Mouse (Mus musculus) spleen, adult 18-20 months (tissue): Measurements from ENCODE around the gene Car9.
"Not testable (repeated sequence)": the region's sequence is repeated elsewhere in the genome, so short reads cannot be mapped to it uniquely, and the experiment has no call there.

Experiments used
- DNase-seq, 2 experiments: peaks; one replicate each; pipeline ENCODE4 v3.0.0; 2022; ENCODE audit warnings: mixed read lengths in 2 of 2

The Car9 gene

DNA sequence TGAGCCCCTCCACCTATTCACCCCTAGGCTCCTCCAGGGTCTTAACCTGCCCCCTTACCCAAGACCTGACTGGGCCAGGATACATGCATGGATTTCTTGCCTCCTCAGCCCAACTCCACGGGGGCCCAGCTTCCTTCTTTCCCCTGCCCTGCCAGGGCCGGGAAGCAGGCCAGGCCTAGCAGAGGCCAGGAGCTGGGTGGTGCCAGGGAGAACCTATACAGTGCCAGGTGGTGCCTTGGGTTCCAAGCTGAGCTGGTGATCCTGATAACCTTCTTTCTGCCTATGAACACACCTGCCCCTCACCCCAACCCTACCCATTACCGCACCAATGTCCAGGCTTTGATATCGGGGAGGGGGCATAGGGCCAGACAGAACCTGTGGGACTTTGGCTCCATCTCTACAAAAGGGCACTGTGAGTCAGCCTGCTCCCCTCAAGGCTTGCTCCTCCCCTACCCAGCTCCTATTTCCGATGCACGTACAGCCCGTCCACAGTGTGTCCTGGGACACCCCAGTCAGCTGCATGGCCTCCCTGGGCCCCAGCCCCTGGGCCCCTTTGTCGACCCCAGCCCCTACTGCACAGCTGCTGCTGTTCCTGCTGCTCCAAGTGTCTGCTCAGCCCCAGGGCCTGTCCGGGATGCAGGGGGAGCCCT lies at the start of gene Car9:
Gene Car9 (plus strand): TSS at position 431 of the 650 bp plus-strand sequence.
- no peak for DNase-seq

DNA sequence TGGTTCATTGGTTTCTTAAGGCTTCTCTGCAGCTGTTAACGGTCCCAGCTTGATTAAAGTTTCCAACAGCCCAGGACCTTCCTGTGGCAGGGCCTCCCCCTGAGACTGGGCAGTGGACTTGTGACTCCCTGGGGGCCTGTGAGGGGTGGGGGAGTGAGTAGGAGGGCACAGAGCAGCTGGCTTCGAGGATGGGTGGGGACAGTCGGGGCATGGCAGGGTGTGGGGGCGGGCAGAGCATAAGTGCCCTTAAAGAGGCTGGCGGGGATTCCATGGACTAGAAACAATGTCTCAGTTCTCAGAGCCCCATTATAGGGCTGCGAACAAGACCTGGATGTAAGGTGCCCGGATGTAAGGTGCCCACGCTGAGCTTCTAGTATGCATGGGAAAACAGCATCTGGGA lies 49.6 kb upstream of the Car9 start:
- peak; percentile 66 to 72 for DNase-seq

DNA sequence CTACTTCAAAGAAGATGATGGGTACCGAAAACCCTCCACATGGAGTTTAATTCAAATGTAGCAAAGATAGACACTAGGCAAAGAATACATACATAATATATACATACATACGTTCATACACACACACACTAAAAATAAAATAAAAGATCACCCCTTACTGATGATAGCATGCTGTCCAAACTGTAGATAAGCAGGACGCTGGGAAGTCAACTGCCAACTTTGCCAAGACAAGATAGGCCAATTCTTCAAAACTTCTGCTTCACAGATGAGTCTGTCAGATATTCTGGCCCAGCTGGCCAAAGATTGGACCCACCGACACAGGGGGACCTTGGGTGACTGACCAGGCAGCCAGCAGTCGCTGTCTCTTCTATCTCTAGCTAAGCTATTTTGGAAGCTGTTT lies 43.7 kb upstream of the Car9 start:
- no peak for DNase-seq

DNA sequence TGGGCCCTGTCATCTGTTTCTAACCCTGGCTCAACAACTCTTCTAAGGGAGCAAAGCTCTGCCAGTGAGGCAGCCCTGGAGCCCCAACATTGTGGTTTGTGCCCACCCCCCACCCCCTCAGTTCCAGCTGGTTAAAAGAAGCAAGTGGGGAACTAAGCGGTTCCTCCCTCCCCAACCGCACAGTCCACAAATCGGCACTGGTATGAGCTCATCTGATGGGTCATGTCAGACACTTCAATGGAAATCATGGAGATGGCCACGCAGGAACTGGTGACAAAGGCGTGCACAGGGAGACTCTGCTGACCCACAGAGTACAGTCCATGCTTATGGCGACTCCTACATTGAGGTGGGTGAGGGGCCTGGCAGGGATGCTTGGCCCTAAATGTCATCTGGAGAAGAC lies 40.8 kb upstream of the Car9 start:
- DNase-seq, result no peak

DNA sequence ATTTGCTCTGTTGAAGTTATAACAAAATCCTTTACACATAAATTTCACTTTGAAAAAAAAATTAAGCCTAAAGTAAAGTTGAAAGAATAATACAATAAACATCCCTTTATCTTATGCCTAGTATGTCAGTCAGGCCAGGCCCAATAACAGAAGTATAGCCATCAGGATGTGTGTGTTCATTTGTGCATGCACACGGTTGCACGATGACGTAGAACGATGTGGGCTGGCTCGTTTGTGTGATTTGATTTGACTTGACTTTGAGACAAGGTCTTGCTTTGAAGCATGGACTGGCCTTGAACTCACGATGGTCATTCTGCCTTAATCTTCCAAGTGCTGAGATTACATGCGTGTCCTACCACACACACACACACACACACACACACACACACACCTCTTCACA lies 39.9 kb upstream of the Car9 start:
- no peak for DNase-seq

DNA sequence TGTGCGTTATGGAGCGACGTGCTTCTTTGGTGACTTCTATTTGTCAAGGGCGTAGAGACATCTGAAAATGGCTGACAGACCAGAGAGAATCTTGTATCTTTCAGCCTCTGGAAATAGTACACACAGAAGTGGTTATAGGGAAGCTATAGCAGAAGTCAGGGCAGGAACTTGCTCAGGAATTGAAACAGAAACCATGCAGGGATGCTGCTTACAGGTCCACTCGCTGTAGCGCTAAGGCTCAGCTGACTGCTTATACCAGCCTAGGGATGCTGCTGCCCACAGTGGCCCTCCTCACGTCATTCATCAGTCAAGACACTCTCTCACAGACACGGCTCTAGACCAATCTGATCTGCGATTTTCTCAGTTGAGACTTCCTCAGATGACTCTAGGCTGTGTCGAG lies 36.5 kb upstream of the Car9 start:
- no peak for DNase-seq

DNA sequence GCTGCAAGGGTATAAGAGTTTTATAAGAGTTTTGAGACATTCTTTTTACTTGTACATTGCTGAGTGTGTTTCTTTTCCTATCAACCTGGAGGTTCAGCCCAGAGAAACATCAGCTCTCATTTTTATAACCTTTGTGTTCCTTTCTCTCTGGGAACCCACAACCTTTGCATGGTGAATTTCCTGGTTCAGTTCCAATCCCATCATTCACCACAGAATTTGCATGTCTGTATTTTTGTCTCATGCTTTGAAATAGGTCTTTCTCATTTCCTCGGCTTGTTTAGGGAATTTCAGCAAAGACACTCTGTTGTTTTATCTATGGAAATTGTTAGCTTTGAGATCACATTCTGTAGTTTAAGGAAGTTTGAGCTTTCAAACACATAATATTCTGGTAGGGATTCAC lies 33.1 kb upstream of the Car9 start:
- DNase-seq, result no peak

DNA sequence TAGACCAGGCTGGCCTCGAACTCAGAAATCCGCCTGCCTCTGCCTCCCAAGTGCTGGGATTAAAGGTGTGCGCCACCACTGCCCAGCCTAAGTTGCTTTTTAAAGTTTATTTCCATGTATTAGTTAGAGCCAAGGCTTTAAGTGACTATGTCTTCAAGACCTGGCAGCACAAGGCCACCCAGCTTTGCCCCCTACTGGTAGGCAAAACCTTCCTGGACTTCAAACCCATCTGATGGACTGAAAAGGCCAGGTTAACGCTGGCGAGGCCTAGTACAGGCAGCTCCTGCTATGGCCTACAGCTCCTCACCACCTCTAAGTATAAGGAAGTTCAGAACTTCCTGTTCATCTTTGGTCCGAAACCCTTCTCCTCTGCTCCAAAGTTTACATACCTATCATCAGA lies 30.2 kb upstream of the Car9 start:
- DNase-seq, result peak; percentile 33 to 52

DNA sequence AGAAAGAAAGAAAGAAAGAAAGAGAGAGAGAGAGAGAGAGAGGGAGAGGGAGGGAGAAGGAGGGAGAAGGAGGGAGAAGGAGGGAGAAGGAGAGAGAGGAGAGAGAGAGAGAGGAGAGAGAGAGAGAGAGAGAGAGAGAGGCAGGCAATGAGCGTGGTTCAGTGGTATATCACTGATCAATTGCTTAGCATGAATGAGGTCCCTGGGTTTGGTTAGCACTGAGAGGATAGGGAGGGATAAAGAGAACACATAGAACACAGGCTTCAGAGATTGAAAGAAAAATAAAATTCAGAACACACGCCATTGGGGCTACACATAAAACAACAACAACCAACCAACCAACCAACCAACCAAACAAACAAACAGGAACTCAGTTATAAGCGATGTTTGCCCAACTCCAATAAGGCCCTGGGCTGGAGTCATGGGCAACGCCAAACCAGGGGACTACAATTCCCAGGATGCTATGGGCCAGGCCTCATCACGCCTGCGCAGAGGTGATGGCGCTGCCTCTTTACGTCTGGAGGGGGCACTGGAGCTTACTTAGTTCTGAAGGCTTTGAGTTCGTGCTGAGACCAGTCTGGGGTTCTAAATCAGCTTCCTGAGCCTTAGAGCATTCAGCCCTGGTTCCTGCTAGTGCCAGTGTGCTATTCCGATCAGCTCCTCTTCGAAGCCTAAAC lies 28.8 kb upstream of the Car9 start:
- peak; percentile 84 to 85 for DNase-seq

DNA sequence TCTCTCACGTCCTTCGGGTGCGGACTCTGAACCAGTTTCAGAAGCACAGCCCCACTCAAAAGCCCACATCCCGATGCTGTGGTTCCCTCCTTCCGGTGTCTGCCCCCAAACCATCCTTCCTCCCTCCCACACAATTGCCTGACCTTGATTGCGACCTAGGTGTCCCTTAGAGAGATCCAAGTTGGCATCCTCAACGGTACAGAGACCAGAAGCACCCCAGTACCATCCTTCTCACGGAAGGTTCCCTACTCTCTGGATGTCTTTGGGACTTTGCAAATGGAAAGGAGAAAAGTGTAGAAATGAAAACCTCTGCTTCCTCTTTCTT lies 28.3 kb upstream of the Car9 start:
- DNase-seq, result no peak

DNA sequence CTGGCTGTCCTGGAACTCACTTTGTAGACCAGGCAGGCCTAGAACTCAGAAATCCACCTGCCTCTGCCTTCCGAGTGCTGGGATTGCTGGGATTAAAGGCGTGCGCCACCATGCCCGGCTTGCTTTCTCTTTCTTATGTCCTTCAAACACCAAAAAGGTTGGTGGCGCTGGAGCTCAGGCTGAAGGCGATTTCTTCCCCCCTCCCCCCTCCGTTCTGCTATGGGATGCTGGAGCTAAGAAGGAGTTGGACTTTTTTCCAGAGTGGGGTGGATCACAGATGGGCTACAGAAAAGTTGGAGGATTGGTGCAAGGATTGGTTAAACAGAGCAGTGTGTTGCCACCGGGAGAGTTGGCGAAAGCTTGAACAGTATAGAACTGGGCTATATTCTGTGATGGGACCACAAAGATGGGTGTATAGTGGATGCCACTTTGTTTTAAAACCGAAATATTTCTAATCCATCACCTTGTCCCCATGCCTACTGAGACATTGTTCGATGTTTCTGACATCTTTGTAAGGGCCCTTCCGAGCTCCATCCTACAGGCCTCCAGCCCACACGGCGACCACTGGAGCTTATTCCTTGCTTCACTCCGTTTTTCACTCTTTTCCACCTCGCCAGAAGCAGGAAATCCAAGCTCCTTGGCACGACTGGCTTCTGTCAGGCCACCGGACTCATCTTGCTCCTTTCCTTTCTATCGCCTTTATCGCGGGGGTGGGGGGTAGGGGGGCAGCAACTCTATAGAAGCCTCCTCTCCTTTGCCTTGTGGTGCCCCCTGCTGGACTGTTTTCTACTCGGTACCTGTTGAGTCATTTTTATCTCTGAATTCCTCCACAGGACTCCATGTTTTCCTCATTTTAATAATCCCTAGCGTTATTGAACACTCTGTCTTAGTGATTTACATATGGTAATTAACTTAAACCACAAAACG lies 27.6 kb upstream of the Car9 start:
- peak; percentile 60 to 88 for DNase-seq

DNA sequence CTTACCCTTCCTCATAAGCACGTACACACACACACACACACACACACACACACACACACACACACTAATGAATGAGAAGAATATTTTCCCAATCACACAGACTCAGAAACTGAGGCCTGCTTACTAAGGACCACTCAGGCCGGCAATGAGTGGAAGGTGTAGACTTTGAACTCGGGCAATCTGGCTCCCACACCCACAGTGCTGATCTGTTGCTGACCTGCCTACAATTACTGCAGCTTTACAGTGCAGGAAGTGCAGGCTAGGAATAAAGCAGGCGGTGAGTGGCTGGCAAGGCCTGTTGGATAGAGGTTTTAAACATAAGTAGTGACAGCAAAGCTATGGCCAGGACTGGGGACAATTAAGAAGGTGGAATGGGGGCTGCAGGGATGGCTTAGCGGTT lies 25.8 kb upstream of the Car9 start:
- no peak for DNase-seq

DNA sequence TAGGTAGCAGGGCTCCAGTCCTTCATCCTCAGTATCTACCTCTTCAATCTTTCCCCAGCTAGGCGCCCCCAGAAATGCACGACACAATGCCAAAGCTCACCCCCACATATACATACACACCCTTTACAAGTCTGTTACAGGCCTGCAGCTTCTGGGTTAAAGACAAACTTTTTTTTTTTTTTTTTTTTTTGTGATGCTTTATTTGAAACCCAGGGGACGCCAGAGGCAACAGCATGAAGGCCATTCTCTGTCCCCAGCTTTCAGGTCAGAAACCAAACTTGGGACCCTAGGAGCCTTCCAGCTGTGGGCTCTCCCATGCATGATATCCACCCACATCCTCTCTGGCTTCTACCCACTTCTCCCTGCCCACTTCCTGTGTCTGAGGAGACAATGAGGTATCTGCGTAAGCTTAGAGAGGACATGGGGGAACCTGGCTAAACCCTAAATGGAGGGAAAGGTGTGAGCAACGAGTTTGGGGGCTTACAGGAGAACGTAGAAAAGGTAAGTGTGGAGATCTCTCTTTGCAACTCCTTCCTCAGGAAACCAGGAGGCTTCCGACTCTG lies 24.8 kb upstream of the Car9 start:
- DNase-seq, result no peak

DNA sequence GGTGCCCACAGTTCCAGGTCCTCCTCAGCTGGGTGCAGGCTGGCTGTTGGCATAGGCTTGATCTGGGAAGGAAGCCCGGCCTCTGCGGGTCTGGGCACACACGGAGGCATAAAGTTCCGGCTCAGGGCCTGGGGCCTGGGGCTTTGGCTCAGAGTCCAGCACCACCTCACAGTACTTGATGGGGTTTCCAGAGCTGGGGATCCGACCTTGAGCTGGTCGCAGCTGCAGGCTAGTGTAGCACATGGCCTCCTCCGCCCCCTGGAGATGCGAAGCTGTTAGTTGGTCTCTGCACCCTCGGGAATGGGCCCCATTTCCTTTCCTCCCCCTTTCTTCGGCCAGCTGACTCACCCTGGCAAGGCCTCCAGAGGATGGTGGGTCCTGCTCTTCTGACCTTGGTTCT lies 24.2 kb upstream of the Car9 start:
- DNase-seq, result no peak

DNA sequence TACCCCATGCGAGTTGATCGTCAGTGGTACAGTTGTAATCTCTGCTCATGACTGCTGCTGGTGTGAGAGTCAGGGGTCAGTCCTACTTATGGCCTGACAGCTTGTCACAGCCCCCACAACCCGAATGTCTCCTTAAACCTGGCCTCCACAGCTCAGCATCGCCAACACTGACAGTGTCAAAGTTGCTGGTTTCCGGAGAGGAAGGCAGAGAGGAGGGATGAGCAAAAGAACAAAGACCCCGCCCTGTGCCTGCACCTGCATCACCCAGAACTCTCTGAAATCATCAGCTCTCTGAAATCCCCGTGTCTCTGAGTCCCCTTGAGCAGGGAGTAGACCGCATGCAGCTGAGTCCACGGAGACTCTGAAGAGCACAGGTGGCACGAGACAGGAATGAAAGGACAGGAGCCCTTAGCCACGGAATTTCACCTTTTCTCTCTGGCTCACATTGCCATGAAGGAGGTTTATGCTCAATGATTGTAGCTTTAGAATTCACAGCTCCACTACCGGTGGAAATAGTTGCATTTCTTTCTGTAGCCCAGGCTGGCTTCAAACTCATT lies 23.2 kb upstream of the Car9 start, which contains the start of gene Sit1:
Gene Sit1 (minus strand): TSS at position 200 of the 557 bp plus-strand sequence.
- DNase-seq, result peak; percentile 24 to 45

DNA sequence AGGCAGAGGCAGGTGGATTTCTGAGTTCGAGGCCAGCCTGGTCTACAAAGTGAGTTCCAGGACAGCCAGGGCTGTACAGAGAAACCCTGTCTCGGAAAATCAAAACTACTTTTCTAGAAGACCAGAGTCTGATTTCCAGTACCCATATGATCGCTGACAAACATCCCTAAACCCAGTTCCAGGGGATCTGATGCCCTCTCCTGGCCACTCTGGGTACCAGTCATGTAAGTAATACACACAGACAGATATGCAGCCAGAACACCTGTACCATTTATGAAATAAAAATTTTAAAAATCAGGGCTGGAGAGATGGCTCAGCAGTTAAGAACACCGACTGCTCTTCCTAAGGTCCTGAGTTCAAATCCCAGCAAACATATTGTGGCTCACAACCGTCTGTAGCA lies 21.1 kb upstream of the Car9 start:
- not testable (repeated sequence) for DNase-seq

DNA sequence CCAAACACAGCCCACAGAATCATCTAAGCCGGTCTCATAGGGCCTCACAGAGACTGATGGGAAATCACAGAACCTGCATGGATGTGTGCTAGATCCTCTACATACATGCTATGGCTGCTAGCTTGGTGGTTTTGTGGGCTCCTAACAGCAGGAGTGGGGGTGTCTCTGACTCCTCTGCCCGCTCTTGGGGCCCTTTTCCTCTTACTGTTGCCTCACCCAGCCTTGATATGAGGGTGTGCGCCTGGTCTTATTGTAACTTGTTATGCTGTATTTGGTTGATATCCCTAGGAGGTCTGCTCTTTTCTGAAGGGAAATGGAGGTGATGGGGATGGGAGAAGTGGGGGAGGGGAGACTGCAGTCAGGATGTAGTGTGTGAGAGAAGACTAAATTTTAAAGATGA lies 17.2 kb upstream of the Car9 start:
- DNase-seq, result no peak

DNA sequence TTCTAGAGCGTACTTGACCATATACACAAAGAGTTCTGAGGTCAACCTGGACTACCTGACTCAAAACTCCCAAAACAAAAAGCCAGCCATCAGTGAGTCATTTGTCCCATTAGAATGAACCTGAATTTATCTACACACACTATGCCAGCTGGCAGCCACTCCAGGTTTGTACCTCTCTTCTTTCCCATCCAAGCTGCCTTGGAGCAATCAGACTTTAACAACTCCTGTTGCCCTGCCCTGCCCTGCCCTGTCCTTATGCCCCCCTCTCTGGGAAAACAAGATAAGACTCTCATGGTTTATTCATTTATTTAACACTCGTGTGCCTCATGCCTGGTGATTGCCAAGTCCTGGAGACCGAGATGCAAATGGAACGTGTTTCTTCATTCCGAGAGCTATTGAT lies 16.0 kb upstream of the Car9 start:
- no peak for DNase-seq

DNA sequence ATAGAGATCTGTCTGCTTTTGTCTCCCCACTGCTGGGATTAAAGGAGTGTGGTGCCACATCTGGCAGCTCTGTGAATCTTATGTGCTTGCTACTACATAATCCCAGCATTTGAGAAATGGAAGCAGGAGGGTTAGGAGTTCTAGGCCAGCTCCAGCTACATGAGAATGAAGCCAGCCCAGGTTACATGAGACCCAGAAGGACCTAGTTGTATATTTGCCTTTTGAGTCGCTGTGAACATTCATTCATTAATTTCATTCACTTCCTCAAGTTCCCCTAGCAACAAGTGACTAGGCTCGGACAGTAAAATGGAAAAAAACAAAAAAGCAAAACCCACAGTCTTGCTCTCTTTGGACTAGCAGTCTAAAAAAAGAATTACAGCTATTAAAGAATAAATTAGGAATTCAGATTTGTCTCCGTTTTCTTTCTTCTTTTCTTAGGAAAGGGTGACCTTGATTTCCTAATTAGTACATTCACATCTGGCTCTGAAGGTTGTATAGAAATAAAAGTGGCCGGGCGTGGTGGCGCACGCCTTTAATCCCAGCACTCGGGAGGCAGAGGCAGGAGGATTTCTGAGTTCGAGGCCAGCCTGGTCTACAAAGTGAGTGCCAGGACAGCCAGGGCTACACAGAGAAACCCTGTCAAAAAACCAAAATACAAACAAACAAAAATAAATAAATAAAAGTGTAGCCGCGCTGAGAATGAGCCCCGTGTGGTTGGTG lies 14.5 kb upstream of the Car9 start:
- no peak for DNase-seq

DNA sequence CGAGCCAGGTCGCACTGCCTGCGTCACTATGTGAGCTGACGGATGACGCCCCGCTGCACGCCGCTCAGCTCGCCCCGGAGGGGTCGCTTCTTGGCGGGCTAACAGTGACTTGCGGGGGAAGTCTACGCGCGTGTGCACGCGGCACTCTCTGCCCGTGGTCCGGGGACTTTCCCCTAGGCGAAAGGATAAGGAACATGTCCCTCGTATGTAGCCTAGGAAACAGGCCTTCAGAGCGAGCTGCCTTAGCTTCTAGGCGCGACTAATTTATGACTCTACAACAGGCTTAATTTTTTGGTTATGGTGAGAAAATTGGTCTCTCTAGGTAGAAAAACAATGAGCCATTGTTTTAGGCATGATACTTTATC lies 14.0 kb upstream of the Car9 start, which contains the start of gene Ccdc107:
Gene Ccdc107 (plus strand): TSS at position 80 of the 365 bp plus-strand sequence.
- DNase-seq, result peak; percentile 81 to 91

DNA sequence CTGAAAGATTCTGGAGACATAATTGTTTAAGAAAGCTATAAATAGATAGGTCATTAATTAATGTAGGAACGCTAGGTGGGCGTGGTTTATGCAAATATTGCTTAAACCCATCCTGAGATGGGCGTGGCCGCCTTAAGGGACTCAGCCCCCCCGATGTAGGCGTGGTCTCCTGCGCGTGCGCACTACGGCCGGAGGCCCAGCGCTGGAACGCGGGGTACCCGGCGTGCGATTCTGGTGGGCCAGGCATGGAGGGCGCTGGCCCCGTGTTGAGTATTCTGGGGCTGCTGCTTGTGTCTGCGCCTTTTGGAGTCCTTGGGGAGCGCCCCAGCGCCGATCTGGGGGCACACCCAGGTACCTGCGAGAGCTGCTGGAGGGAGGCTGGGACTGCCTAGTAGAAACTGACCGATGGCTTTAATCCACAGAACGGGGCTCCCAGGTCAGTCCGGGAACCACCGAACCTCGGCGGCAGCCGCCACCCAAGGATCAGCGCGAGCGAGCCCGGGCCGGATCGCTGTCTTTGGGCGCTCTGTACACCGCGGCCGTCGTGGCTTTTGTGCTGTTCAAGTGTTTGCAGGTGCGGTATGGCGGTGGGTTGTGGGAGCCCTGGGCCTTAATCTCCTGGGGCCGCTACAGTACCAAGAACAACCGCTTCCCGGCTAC lies 13.4 kb upstream of the Car9 start:
- DNase-seq, result peak; percentile 94 to 97

DNA sequence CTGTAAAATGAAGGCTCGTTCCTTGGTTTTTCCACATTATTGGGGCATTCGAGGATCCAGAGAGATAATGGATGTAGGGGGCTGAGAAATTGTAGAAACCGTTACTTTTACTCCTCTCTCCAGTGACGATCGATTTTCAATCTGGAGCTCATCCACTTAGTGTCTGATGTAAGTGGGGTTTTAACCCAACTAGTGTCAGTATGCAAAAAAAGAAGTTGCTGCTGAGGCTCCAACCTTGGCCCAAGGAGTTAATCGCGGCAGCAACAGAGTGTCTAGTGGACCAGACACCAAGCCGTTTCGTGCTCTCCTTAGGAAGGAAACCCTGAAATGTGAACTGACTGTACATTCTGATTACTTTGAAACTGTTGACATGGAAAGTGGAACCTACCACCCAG lies 12.9 kb upstream of the Car9 start:
- DNase-seq, result no peak
